Mouse (Mus musculus): ENCODE results near the gene Olfr930. TPM values are rescaled to one million over a fixed set of nuclear protein-coding genes. Genes with fewer than 3 reads are reported as not detected.

Olfr930 gene
- not detected in 2 replicates for polyA plus RNA-seq (2014; fragmentation: Nextera tagmentation; extraction: Ambion mirVana)

GRCm38 (mm10) chr9:38929509-38929908 lies at the start of gene Olfr930:
TSS of gene Olfr930 (plus strand) at chr9:38929809.
- Histone ChIP-seq H3K9ac (replicated peaks; ENCODE audit: low read length) (no peak within 1 kb of the TSS), H3K9me3 (ENCODE audit: control insufficient read depth, low read length) (no peaks in the 10 kb centered on the region), H3K4me1 (ENCODE audit: control insufficient read depth, insufficient read depth, low read length) (no peaks in the 10 kb centered on the region), H3K4me3 (replicated peaks; ENCODE audit: low read depth, low read length) (no peak within 1 kb of the TSS), H3K27me3 (ENCODE audit: control insufficient read depth, insufficient read depth, low read length) (no peaks in the 10 kb centered on the region), H3K4me2 (ENCODE audit: low read length) (no peak within 1 kb of the TSS), H3K36me3 (ENCODE audit: control insufficient read depth, insufficient read depth, low read length) (no peaks in the 10 kb centered on the region), H3K27ac (replicated peaks; ENCODE audit: low read depth, low read length) (no peak within 1 kb of the TSS)
- DNase-seq (no peak), ATAC-seq (ENCODE audit: low FRiP score, low TSS enrichment) (no peak)

GRCm38 (mm10) chr9:38953401-38954123 lies 24.0 kb downstream of the Olfr930 start:
- WGBS = 89% methylated on average over 7 of the region's 7 CpGs
- no peaks in the 10 kb centered on the region for H3K4me1 ChIP-seq (ENCODE audit: control insufficient read depth, insufficient read depth, low read length)
- no peaks in the 10 kb centered on the region for H3K9me3 ChIP-seq (ENCODE audit: control insufficient read depth, low read length)
- ATAC-seq (ENCODE audit: low FRiP score, low TSS enrichment) = no peak
- no peak overlapping the region for H3K9ac ChIP-seq (replicated peaks; ENCODE audit: low read length)
- H3K4me3 ChIP-seq (replicated peaks; ENCODE audit: low read depth, low read length) = no peak overlapping the region
- no peaks in the 10 kb centered on the region for H3K27me3 ChIP-seq (ENCODE audit: control insufficient read depth, insufficient read depth, low read length)
- H3K36me3 ChIP-seq (ENCODE audit: control insufficient read depth, insufficient read depth, low read length) = no peaks in the 10 kb centered on the region
- H3K4me2 ChIP-seq (ENCODE audit: low read length) = no peak overlapping the region
- no peak overlapping the region for H3K27ac ChIP-seq (replicated peaks; ENCODE audit: low read depth, low read length)
- DNase-seq = no peak

GRCm38 (mm10) chr9:38954124-38954416 lies 24.5 kb downstream of the Olfr930 start:
- DNase-seq (peak; percentile 8), ATAC-seq (ENCODE audit: low FRiP score, low TSS enrichment) (no peak)
- no peaks in the 10 kb centered on the region for H3K27me3 ChIP-seq (ENCODE audit: control insufficient read depth, insufficient read depth, low read length)
- no peak overlapping the region for H3K9ac ChIP-seq (replicated peaks; ENCODE audit: low read length)
- H3K4me1 ChIP-seq (ENCODE audit: control insufficient read depth, insufficient read depth, low read length) = no peaks in the 10 kb centered on the region
- no peak overlapping the region for H3K27ac ChIP-seq (replicated peaks; ENCODE audit: low read depth, low read length)
- H3K4me2 ChIP-seq (ENCODE audit: low read length) = no peak overlapping the region
- no peaks in the 10 kb centered on the region for H3K36me3 ChIP-seq (ENCODE audit: control insufficient read depth, insufficient read depth, low read length)
- no peaks in the 10 kb centered on the region for H3K9me3 ChIP-seq (ENCODE audit: control insufficient read depth, low read length)
- WGBS = 92% methylated on average over 4 of the region's 4 CpGs
- H3K4me3 ChIP-seq (replicated peaks; ENCODE audit: low read depth, low read length) = no peak overlapping the region

GRCm38 (mm10) chr9:38972013-38972412 lies 42.4 kb downstream of the Olfr930 start, which contains the start of gene Olfr933:
TSS of gene Olfr933 (plus strand) at chr9:38972313.
- H3K9me3 ChIP-seq (ENCODE audit: control insufficient read depth, low read length) = no peaks in the 10 kb centered on the region
- H3K4me1 ChIP-seq (ENCODE audit: control insufficient read depth, insufficient read depth, low read length) = no peaks in the 10 kb centered on the region
- H3K27me3 ChIP-seq (ENCODE audit: control insufficient read depth, insufficient read depth, low read length) = no peaks in the 10 kb centered on the region
- no peak for ATAC-seq (ENCODE audit: low FRiP score, low TSS enrichment)
- WGBS = 81% methylated on average over 4 of the region's 4 CpGs
- H3K4me3 ChIP-seq (replicated peaks; ENCODE audit: low read depth, low read length) = no peak within 1 kb of the TSS
- DNase-seq = no peak
- no peaks in the 10 kb centered on the region for H3K36me3 ChIP-seq (ENCODE audit: control insufficient read depth, insufficient read depth, low read length)
- no peak within 1 kb of the TSS for H3K27ac ChIP-seq (replicated peaks; ENCODE audit: low read depth, low read length)
- no peak within 1 kb of the TSS for H3K4me2 ChIP-seq (ENCODE audit: low read length)
- H3K9ac ChIP-seq (replicated peaks; ENCODE audit: low read length) = no peak within 1 kb of the TSS

Other genes with a start within 250 kb of the Olfr930 start
- gene Olfr919, start 226.1 kb upstream of the Olfr930 start, polyA plus RNA-seq (2014; fragmentation: Nextera tagmentation; extraction: Ambion mirVana) = not detected in 2 replicates
- 3.6 and 7.2 TPM in 2 replicates for gene Vwa5a, start 211.5 kb upstream of the Olfr930 start, polyA plus RNA-seq (2014; fragmentation: Nextera tagmentation; extraction: Ambion mirVana)
- gene Olfr920, start 177.5 kb upstream of the Olfr930 start, polyA plus RNA-seq (2014; fragmentation: Nextera tagmentation; extraction: Ambion mirVana) = not detected in 2 replicates
- gene Olfr921, start 156.7 kb upstream of the Olfr930 start, polyA plus RNA-seq (2014; fragmentation: Nextera tagmentation; extraction: Ambion mirVana) = not detected in 2 replicates
- not detected in 2 replicates for gene Olfr922, start 115.2 kb upstream of the Olfr930 start, polyA plus RNA-seq (2014; fragmentation: Nextera tagmentation; extraction: Ambion mirVana)
- gene Olfr923, start 103.3 kb upstream of the Olfr930 start, polyA plus RNA-seq (2014; fragmentation: Nextera tagmentation; extraction: Ambion mirVana) = not detected in 2 replicates
- not detected in 2 replicates for gene Olfr924, start 85.4 kb upstream of the Olfr930 start, polyA plus RNA-seq (2014; fragmentation: Nextera tagmentation; extraction: Ambion mirVana)
- gene Olfr26, start 74.7 kb upstream of the Olfr930 start, polyA plus RNA-seq (2014; fragmentation: Nextera tagmentation; extraction: Ambion mirVana) = not detected in 2 replicates
- not detected in 2 replicates for gene Olfr926, start 52.7 kb upstream of the Olfr930 start, polyA plus RNA-seq (2014; fragmentation: Nextera tagmentation; extraction: Ambion mirVana)
- not detected in 2 replicates for gene Olfr933, start 42.5 kb downstream of the Olfr930 start, polyA plus RNA-seq (2014; fragmentation: Nextera tagmentation; extraction: Ambion mirVana)
- not detected in 2 replicates for gene Olfr934, start 58.5 kb downstream of the Olfr930 start, polyA plus RNA-seq (2014; fragmentation: Nextera tagmentation; extraction: Ambion mirVana)
- not detected in 2 replicates for gene Olfr935, start 69.9 kb downstream of the Olfr930 start, polyA plus RNA-seq (2014; fragmentation: Nextera tagmentation; extraction: Ambion mirVana)
- not detected in 2 replicates for gene Olfr146, start 93.6 kb downstream of the Olfr930 start, polyA plus RNA-seq (2014; fragmentation: Nextera tagmentation; extraction: Ambion mirVana)
- gene Olfr937, start 135.1 kb downstream of the Olfr930 start, polyA plus RNA-seq (2014; fragmentation: Nextera tagmentation; extraction: Ambion mirVana) = not detected in 2 replicates
- gene Olfr938, start 149.1 kb downstream of the Olfr930 start, polyA plus RNA-seq (2014; fragmentation: Nextera tagmentation; extraction: Ambion mirVana) = not detected in 2 replicates
- not detected in 2 replicates for gene Olfr27, start 198.3 kb downstream of the Olfr930 start, polyA plus RNA-seq (2014; fragmentation: Nextera tagmentation; extraction: Ambion mirVana)
- gene Olfr943, start 236.5 kb downstream of the Olfr930 start, polyA plus RNA-seq (2014; fragmentation: Nextera tagmentation; extraction: Ambion mirVana) = not detected in 2 replicates

Measured in midbrain, embryonic 14.5 days (tissue).